Mouse (Mus musculus) ES-E14 (cell line): ENCODE measurements at regions not wholly inside any gene's neighbourhood (a gene's known extent, or its start where the extent isn't known, plus 50 kb on each side); places are given as distances from the start of the nearest gene placed in this dataset.

Experiments
- DNase-seq: peaks from one replicate; pipeline ENCODE4 v3.0.0-alpha.2; 2013; ENCODE audit warnings: low read depth, low spot score
- H3K27ac ChIP-seq: 2 replicates; pipeline ENCODE4 v1.5.1; 2012; ENCODE audit warnings: low read depth, mild to moderate bottlenecking, low read length, moderate library complexity, mixed read lengths; ENCODE audit not compliant: poor library complexity, insufficient read depth, severe bottlenecking
- H3K36me3 ChIP-seq: 2 replicates; pipeline ENCODE4 v1.6.1; 2012; ENCODE audit warnings: mild to moderate bottlenecking, low read length, moderate library complexity, mixed read lengths; ENCODE audit not compliant: control insufficient read depth, poor library complexity, insufficient read depth, severe bottlenecking
- H3K4me1 ChIP-seq, 2 experiments: fragments of 150-350 bp in 1 of 2; sonication (generic) in 1 of 2; 2 replicates each; pipeline ENCODE4 v1.6.1; 2012; ENCODE audit warnings: low read length in 2 of 2, mild to moderate bottlenecking in 1 of 2, mixed read lengths in 1 of 2; ENCODE audit not compliant: control insufficient read depth in 2 of 2, insufficient read depth in 2 of 2, poor library complexity in 1 of 2
- H3K4me3 ChIP-seq, 2 experiments: fragments of 150-350 bp in 1 of 2; sonication (generic) in 1 of 2; 2 replicates each; pipeline ENCODE4 v1.5.1; 2012; ENCODE audit warnings: low read length in 2 of 2, low read depth in 1 of 2, mild to moderate bottlenecking in 1 of 2, mixed read lengths in 1 of 2; ENCODE audit not compliant: insufficient read depth in 1 of 2, poor library complexity in 1 of 2, severe bottlenecking in 1 of 2
- H3K9ac ChIP-seq: 2 replicates; pipeline ENCODE4 v1.6.1; 2012; ENCODE audit warnings: low read depth, mild to moderate bottlenecking, low read length, mixed read lengths; ENCODE audit not compliant: poor library complexity, insufficient read depth, severe bottlenecking
- H3K9me3 ChIP-seq: fragments of 150-350 bp; sonication (generic); 2 replicates; pipeline ENCODE4 v1.6.1; 2012; ENCODE audit warnings: low read depth, mild to moderate bottlenecking, low read length; ENCODE audit not compliant: control insufficient read depth, insufficient read depth
- CHD2 ChIP-seq: IDR thresholded peaks from 2 replicates; pipeline ENCODE4 v1.6.1; 2014; ENCODE audit warnings: mild to moderate bottlenecking, low read depth, low read length, inconsistent platforms
- HCFC1 ChIP-seq: IDR thresholded peaks from 2 replicates; pipeline ENCODE4 v1.6.1; 2012; ENCODE audit warnings: low read length, inconsistent platforms, borderline replicate concordance; ENCODE audit not compliant: insufficient read depth
- MAFK ChIP-seq: IDR thresholded peaks from 2 replicates; pipeline ENCODE4 v1.6.1; 2014; ENCODE audit warnings: mild to moderate bottlenecking, low read depth, low read length, inconsistent platforms; ENCODE audit not compliant: insufficient read depth
- ZC3H11A ChIP-seq: IDR thresholded peaks from 2 replicates; pipeline ENCODE4 v1.6.1; 2012; ENCODE audit warnings: low read depth, mild to moderate bottlenecking, inconsistent platforms, low read length, borderline replicate concordance
- ZNF384 ChIP-seq: IDR thresholded peaks from 2 replicates; pipeline ENCODE4 v1.6.1; 2012; ENCODE audit warnings: low read depth, low read length, inconsistent platforms
- in situ Hi-C, 2 experiments: fragments of 600-800 bp; cut with MboI; formaldehyde crosslinking; loops; one replicate each; pipeline ENCODE4 v1.15.1; 2025; ENCODE audit warnings: low sequenced_read_pairs in 2 of 2, inconsistent platforms in 1 of 2; ENCODE audit not compliant: unreplicated experiment in 2 of 2

GRCm38 (mm10) chr10:66901873-66902272 is 194.1 kb upstream of the Jmjd1c start:
- Histone ChIP-seq H3K4me1 (peaks cover 10 to 20% of the 10 kb centered on the region in 2 experiments), H3K27ac (no peak overlapping the region), H3K9ac (no peak overlapping the region), H3K9me3 (no peaks in the 10 kb centered on the region), H3K4me3 (peak overlapping the region in 1 of 2 experiments; percentile 23; a peak in 1 of 4 replicates), H3K36me3 (no peaks in the 10 kb centered on the region)
- in situ Hi-C loops: loop anchor here (25.0 kb wide), 1 partner anchor 185 kb away; the partner anchor contains the start of genes Jmjd1c (in 2 of the 2) and Reep3 (in 2 of the 2)
- no peak for TF ChIP-seq ZC3H11A
- TF ChIP-seq ZNF384: no peak
- no peak for TF ChIP-seq CHD2
- no peak for TF ChIP-seq MAFK
- TF ChIP-seq HCFC1: no peak
- no peak for DNase-seq

- Histone ChIP-seq H3K27ac (no peak overlapping the region), H3K4me3 (no peak overlapping the region), H3K36me3 (no peaks in the 10 kb centered on the region), H3K9me3 (no peaks in the 10 kb centered on the region), H3K9ac (no peak overlapping the region), H3K4me1 (peaks cover 3 to 7% of the 10 kb centered on the region in 2 experiments; a peak in 2 of 4 replicates)
- in situ Hi-C loops: loop anchor here (25.0 kb wide), 1 partner anchor 183 kb away; the partner anchor contains the start of genes Jmjd1c (in 2 of the 2) and Reep3 (in 2 of the 2)
- TF ChIP-seq MAFK: no peak
- no peak for TF ChIP-seq ZC3H11A
- TF ChIP-seq HCFC1: no peak
- TF ChIP-seq CHD2: no peak
- 0 out of 2 replicates have a peak, but pooled peaks have one; percentile 48 for TF ChIP-seq ZNF384
- DNase-seq: no peak
Measured at GRCm38 (mm10) chr10:66904552-66905367, 191.2 kb upstream of the Jmjd1c start.

DNA sequence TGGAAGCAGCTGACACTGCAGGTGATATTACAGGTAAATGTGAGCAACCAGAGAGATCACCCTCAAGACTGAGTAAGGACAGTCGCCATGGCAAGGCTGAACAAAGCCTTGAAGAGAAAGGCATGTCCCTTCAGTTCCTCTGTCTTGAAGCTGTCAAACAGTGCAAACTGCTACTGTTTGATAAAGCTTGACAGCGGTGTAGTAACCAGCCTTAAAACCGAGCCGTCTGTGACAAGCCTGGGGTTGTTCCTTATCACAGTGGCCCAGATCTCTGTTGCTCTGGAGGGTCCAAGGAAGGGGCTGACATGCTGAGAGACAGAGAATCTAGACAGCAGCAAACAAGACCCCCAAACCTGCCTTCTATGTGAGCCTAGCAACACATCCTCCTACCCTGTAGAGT is 188.1 kb upstream of the Jmjd1c start:
- no peaks in the 10 kb centered on the region for H3K9me3 ChIP-seq
- TF ChIP-seq HCFC1 (no peak), CHD2 (no peak), ZNF384 (no peak), MAFK (no peak), ZC3H11A (no peak)
- in situ Hi-C loops: loop anchor here (25.0 kb wide), 1 partner anchor 179 kb away; the partner anchor contains the start of genes Jmjd1c (in 2 of the 2) and Reep3 (in 2 of the 2)
- no peak for DNase-seq
- H3K9ac ChIP-seq: no peak overlapping the region
- H3K36me3 ChIP-seq: no peaks in the 10 kb centered on the region
- no peak overlapping the region for H3K4me3 ChIP-seq
- no peak overlapping the region for H3K27ac ChIP-seq
- H3K4me1 ChIP-seq: peaks cover 5 to 12% of the 10 kb centered on the region in 2 experiments; a peak in 2 of 4 replicates

DNA sequence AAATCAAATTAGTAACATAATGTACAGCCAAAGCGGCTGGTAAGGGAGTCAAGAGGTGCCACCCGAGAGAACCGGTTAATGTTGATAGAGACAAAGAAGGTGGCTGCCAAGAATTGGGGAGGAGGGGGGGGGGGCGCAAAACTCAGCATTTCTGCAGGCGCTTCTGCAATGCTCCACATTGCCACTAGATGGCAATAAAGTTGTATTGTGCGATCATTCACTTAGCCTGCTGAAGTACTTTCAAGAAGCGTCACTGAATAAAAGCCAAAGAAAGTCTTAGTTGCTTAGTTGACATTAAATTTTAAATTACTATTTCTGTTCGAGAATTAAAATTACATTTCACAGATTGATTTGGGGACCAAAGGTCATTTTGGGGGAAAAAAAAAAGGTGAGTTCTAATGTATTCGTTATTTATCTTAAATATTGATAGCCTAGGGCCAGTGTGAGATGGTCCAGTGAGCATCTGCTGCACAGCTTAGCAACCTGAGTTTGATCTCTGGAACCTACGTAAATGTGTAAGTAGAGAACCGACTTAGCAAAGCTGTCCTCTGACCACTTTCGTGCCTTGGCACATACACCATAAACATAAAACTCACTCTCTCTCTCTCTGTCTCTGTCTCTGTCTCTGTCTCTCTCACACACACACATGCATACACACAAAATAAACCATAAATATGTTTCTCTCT is 186.6 kb upstream of the Jmjd1c start:
- Histone ChIP-seq H3K27ac (no peak overlapping the region), H3K4me3 (no peak overlapping the region), H3K36me3 (no peaks in the 10 kb centered on the region), H3K9me3 (no peaks in the 10 kb centered on the region), H3K4me1 (peaks cover 7 to 14% of the 10 kb centered on the region in 2 experiments; a peak in 2 of 4 replicates), H3K9ac (no peak overlapping the region)
- no peak for TF ChIP-seq HCFC1
- peak; percentile 96 for TF ChIP-seq ZC3H11A
- no peak for TF ChIP-seq ZNF384
- TF ChIP-seq MAFK: peak; percentile 69
- no peak for DNase-seq
- in situ Hi-C loops: loop anchor here (25.0 kb wide), 1 partner anchor 178 kb away; the partner anchor contains the start of genes Jmjd1c (in 2 of the 2) and Reep3 (in 2 of the 2)
